Mouse (Mus musculus) cortical plate, adult 2 months (tissue): ENCODE measurements around the gene Dock2.

ENCODE experiments used
- CTCF ChIP-seq: fragments of 200-500 bp; IDR thresholded peaks from 2 replicates; pipeline ENCODE4 v1.5.1; 2011; ENCODE audit warnings: mild to moderate bottlenecking, control low read depth, low read length; ENCODE audit not compliant: insufficient read depth; ENCODE audit errors: extremely low read depth
- POLR2A ChIP-seq: fragments of 200-500 bp; IDR thresholded peaks from 2 replicates; pipeline ENCODE4 v1.6.1; 2011; ENCODE audit warnings: mild to moderate bottlenecking, low read length, control low read depth; ENCODE audit not compliant: insufficient read depth; ENCODE audit errors: extremely low read depth

DNA sequence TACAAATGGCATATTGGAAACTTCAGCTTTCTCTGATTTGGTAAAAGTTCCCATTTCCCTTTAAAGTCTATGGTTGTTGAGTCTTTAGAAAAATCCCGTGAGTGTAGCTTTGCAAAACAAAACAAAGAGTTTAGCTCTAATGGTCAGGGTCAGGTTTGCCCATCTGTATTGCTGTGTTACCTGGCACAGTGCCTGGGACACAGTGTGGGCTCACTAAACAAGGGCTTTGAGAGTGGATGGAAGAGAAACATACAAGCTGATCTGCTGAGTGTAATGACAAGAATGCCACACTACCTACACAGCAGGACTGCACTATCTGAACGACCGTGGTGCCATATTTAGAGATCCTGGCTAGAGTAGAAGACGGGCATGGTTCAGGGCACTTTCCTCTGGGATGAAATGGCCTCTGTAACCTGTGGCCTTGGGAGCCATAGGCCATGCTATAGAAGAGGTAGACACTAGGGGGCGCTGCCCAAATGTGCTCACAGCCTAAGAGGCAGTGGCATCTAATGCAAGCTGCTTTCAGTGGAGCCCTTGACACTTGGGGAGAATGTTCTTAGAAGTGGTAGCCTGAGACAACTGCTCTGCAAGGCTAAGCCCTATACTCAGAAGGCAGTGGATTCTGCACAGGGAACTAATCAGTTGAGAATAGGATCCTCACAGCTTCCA, 547.5 kb downstream of the Dock2 start:
- TF ChIP-seq CTCF = peak; percentile 52
- TF ChIP-seq POLR2A = no peak
